Mouse (Mus musculus): ENCODE measurements around the gene Egfl6.

- TF ChIP-seq EP300 (IDR thresholded peaks at IDR 0.05) (no peak), CTCF (IDR thresholded peaks at IDR 0.05) (no peak)
These were observed 74.4 kb downstream of the Egfl6 start for GRCm38 (mm10) chrX:166511107-166511506.
